Mouse (Mus musculus) neural tube, embryonic 11.5 days (tissue): ENCODE measurements around the gene Swt1. TPM values are rescaled to one million over a fixed set of nuclear protein-coding genes. Genes with fewer than 3 reads are reported as not detected.

Source experiments
- ATAC-seq: fragments of 200-750 bp; cut with Nextera tagmentation; 2 replicates; pipeline ENCODE4 v1.8.0; 2017; ENCODE audit warnings: moderate number of reproducible peaks, mild to moderate bottlenecking, moderate TSS enrichment, moderate library complexity; ENCODE audit not compliant: insufficient read depth, low FRiP score, low TSS enrichment
- DNase-seq: peaks from one replicate; pipeline ENCODE4 v3.0.0-alpha.2; 2015; ENCODE audit warnings: low spot score
- H3K27ac ChIP-seq: fragments of 300-500 bp; sonication (generic); 2 replicates; pipeline ENCODE4 v1.5.1; 2014; ENCODE audit warnings: low read depth, mild to moderate bottlenecking, low read length
- H3K27me3 ChIP-seq: fragments of 300-500 bp; sonication (generic); 2 replicates; pipeline ENCODE4 v1.6.1; 2014; ENCODE audit warnings: mild to moderate bottlenecking, low read length, mixed read lengths; ENCODE audit not compliant: control insufficient read depth, insufficient read depth
- H3K36me3 ChIP-seq: fragments of 300-500 bp; sonication (generic); 2 replicates; pipeline ENCODE4 v1.6.1; 2014; ENCODE audit warnings: mild to moderate bottlenecking, low read length, moderate library complexity, mixed read lengths; ENCODE audit not compliant: control insufficient read depth, insufficient read depth
- H3K4me1 ChIP-seq: fragments of 300-500 bp; sonication (generic); 2 replicates; pipeline ENCODE4 v1.6.1; 2014; ENCODE audit warnings: low read length, mixed read lengths; ENCODE audit not compliant: control insufficient read depth, insufficient read depth
- H3K4me2 ChIP-seq: fragments of 300-500 bp; sonication (generic); 2 replicates; pipeline ENCODE4 v1.6.1; 2014; ENCODE audit warnings: low read depth, mild to moderate bottlenecking, moderate library complexity
- H3K4me3 ChIP-seq: fragments of 300-500 bp; sonication (generic); 2 replicates; pipeline ENCODE4 v1.5.1; 2014; ENCODE audit warnings: low read depth, low read length
- H3K9ac ChIP-seq: fragments of 300-500 bp; sonication (generic); 2 replicates; pipeline ENCODE4 v1.6.1; 2014; ENCODE audit warnings: mild to moderate bottlenecking, low read length
- H3K9me3 ChIP-seq: fragments of 300-500 bp; sonication (generic); 2 replicates; pipeline ENCODE4 v1.6.1; 2016; ENCODE audit warnings: low read length; ENCODE audit not compliant: control insufficient read depth
- WGBS: fragments of 180-500 bp; shearing (Covaris S2); extraction: QIAGEN DNeasy Blood & Tissue Kit; methylation state at CpG from one replicate; pipeline ENCODE4 v1.1.7; 2014; 5-methylcytosine and 5-hydroxymethylcytosine counted together
- polyA plus RNA-seq: library from polyadenylated mRNA; unstranded; fragments of >200 nt; fragmentation: Nextera tagmentation; extraction: Ambion mirVana; gene quantifications from 2 replicates; pipeline ENCODE4 v1.2.1, GENCODE M21; 2014

The Swt1 gene
- polyA plus RNA-seq, 1 experiment from 2014 or later = 20.0 TPM

DNA sequence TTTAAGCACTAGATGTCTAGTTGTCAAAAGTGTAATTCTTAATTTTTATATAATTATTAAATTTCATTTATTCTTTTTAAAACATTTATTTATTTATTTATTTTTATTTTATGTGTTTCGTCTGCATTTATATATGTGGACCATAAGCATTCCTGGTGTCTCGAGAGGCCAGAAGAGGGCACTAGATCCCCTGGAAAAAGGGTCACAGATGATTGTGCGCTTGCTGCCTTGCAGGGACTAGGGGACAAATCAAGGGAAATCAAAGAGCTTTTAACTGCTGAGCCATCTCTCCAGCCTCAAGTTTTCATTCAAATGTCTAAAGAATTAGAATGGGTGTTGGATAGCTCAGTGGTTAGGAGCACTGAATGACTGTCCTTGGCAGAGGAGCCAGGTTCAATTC is 50.9 kb downstream of the Swt1 start:
- Histone ChIP-seq H3K27ac (no peak overlapping the region), H3K9me3 (no peaks in the 10 kb centered on the region), H3K36me3 (peaks cover 2% of the 10 kb centered on the region; the same call in 1 of the 2 replicates), H3K9ac (no peak overlapping the region), H3K4me1 (no peaks in the 10 kb centered on the region), H3K27me3 (no peaks in the 10 kb centered on the region), H3K4me2 (no peak overlapping the region), H3K4me3 (no peak overlapping the region)
- 92% methylated on average over 3 of the region's 3 CpGs for WGBS
- DNase-seq (no peak), ATAC-seq (no peak)

DNA sequence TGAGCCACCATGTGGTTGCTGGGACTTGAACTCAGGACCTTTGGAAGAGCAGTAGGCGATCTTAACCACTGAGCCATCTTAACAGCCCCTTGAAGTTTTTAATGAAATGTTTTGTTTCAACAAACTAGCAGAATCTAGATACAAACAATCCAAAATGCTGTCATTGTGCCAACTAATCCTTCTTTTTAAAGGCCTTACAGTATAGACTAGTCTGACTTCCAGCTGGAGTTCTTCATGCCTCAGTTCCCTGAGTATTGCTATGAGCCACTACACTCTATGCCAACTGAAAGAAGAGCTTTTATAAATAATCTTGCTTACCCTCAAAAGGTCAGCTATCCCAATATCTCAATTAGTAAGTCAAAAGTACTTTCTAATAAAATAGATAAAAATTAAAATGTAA is 55.4 kb downstream of the Swt1 start:
- H3K9ac ChIP-seq = no peak overlapping the region
- no peaks in the 10 kb centered on the region for H3K27me3 ChIP-seq
- H3K4me3 ChIP-seq = no peak overlapping the region
- 83% methylated on average over 1 of the region's 1 CpGs for WGBS
- no peaks in the 10 kb centered on the region for H3K9me3 ChIP-seq
- ATAC-seq (no peak), DNase-seq (no peak)
- H3K4me2 ChIP-seq = no peak overlapping the region
- H3K27ac ChIP-seq = no peak overlapping the region
- no peaks in the 10 kb centered on the region for H3K4me1 ChIP-seq
- peaks cover 5% of the 10 kb centered on the region for H3K36me3 ChIP-seq

GRCm38 (mm10) chr1:151371543-151371942 is 56.7 kb downstream of the Swt1 start:
- Histone ChIP-seq H3K9ac (no peak overlapping the region), H3K9me3 (no peaks in the 10 kb centered on the region), H3K4me2 (no peak overlapping the region), H3K27me3 (no peaks in the 10 kb centered on the region), H3K27ac (no peak overlapping the region), H3K4me1 (no peaks in the 10 kb centered on the region), H3K4me3 (no peak overlapping the region), H3K36me3 (peaks cover 5% of the 10 kb centered on the region)
- ATAC-seq = no peak
- 88% methylated on average over 5 of the region's 5 CpGs for WGBS
- no peak for DNase-seq

- peaks cover 5% of the 10 kb centered on the region for H3K36me3 ChIP-seq
- no peak overlapping the region for H3K9ac ChIP-seq
- H3K4me2 ChIP-seq = no peak overlapping the region
- DNase-seq (no peak), ATAC-seq (no peak)
- no peaks in the 10 kb centered on the region for H3K4me1 ChIP-seq
- no peak overlapping the region for H3K27ac ChIP-seq
- H3K4me3 ChIP-seq = no peak overlapping the region
- no peaks in the 10 kb centered on the region for H3K9me3 ChIP-seq
- WGBS = 89% methylated on average over 3 of the region's 3 CpGs
- H3K27me3 ChIP-seq = no peaks in the 10 kb centered on the region
Observed at GRCm38 (mm10) chr1:151370573-151370972, 57.7 kb downstream of the Swt1 start.

GRCm38 (mm10) chr1:151368444-151368843 is 59.8 kb downstream of the Swt1 start:
- ATAC-seq (no peak), DNase-seq (no peak)
- peaks cover 5% of the 10 kb centered on the region for H3K36me3 ChIP-seq
- no peaks in the 10 kb centered on the region for H3K27me3 ChIP-seq
- no peak overlapping the region for H3K4me3 ChIP-seq
- no peak overlapping the region for H3K27ac ChIP-seq
- no peaks in the 10 kb centered on the region for H3K4me1 ChIP-seq
- H3K4me2 ChIP-seq = no peak overlapping the region
- no peaks in the 10 kb centered on the region for H3K9me3 ChIP-seq
- WGBS = 77% methylated on average over 3 of the region's 3 CpGs
- H3K9ac ChIP-seq = no peak overlapping the region

DNA sequence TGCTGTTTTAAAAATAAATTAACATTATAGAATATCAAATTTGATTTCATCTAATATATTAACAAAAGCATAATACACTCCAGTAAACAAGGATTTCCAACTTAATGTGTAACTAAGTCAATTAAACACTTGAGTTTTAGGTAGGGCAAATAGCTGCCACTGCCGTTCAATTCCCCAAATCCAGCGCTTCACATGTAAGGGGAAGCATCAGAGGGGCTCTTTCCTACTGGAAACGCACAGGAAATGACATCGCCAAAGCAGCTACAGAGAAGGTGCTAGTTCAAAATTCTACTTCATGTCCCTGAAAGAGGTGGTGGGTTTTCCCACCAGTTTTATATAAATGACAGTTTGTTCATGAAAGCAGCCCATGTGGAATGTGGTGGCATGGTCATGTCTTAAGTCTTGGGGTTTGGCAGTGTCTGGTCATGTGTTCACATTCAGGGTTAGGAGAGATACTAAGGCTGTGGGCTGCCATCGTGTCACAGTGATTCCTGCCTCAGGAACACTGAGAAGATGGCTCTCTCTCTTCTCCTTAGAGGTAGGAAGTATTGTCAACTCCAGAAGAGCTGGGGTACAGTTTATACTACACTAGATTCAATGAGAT is 60.4 kb downstream of the Swt1 start:
- no peak overlapping the region for H3K9ac ChIP-seq
- no peaks in the 10 kb centered on the region for H3K27me3 ChIP-seq
- H3K27ac ChIP-seq = no peak overlapping the region
- peaks cover 8% of the 10 kb centered on the region for H3K36me3 ChIP-seq
- no peaks in the 10 kb centered on the region for H3K9me3 ChIP-seq
- DNase-seq = no peak
- H3K4me1 ChIP-seq = no peaks in the 10 kb centered on the region
- ATAC-seq = no peak
- WGBS = 94% methylated on average over 5 of the region's 5 CpGs
- H3K4me2 ChIP-seq = no peak overlapping the region
- H3K4me3 ChIP-seq = no peak overlapping the region

GRCm38 (mm10) chr1:151366944-151367605 is 61.2 kb downstream of the Swt1 start:
- DNase-seq = no peak
- H3K9ac ChIP-seq = no peak overlapping the region
- H3K4me2 ChIP-seq = no peak overlapping the region
- H3K36me3 ChIP-seq = peaks cover 8% of the 10 kb centered on the region
- no peaks in the 10 kb centered on the region for H3K27me3 ChIP-seq
- H3K4me1 ChIP-seq = no peaks in the 10 kb centered on the region
- no peak overlapping the region for H3K4me3 ChIP-seq
- no peak overlapping the region for H3K27ac ChIP-seq
- no peak for ATAC-seq
- H3K9me3 ChIP-seq = no peaks in the 10 kb centered on the region
- WGBS = 87% methylated on average over 8 of the region's 8 CpGs

GRCm38 (mm10) chr1:151359374-151359773 is 68.9 kb downstream of the Swt1 start:
- DNase-seq (no peak), ATAC-seq (no peak)
- Histone ChIP-seq H3K4me2 (no peak overlapping the region), H3K4me1 (no peaks in the 10 kb centered on the region), H3K36me3 (peaks cover 13% of the 10 kb centered on the region), H3K9ac (no peak overlapping the region), H3K9me3 (no peaks in the 10 kb centered on the region), H3K27me3 (no peaks in the 10 kb centered on the region), H3K4me3 (no peak overlapping the region), H3K27ac (no peak overlapping the region)
- WGBS = 93% methylated on average over 3 of the region's 3 CpGs

DNA sequence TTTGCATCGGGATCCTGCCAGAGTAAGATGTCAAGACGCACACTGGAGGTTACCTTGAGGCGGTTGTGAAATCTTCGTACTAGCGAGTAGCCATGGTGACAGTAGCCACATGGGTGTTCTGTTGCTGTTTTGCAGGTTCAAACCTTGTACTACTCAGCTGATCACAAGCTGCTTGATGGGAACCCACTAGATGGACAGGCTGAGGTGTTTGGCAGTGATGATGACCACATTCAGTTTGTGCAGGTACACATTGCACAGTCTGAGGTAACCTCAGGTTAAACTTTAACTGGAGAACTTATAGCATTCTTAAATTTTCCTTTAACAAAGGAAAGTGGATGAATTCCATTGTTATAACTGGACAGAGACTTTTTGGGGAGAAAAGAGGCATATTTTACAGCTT is 72.3 kb downstream of the Swt1 start:
- peaks cover 18% of the 10 kb centered on the region for H3K36me3 ChIP-seq
- H3K9ac ChIP-seq = no peak overlapping the region
- 95% methylated on average over 5 of the region's 5 CpGs for WGBS
- H3K4me3 ChIP-seq = no peak overlapping the region
- DNase-seq (no peak), ATAC-seq (no peak)
- no peaks in the 10 kb centered on the region for H3K27me3 ChIP-seq
- H3K9me3 ChIP-seq = no peaks in the 10 kb centered on the region
- H3K4me2 ChIP-seq = no peak overlapping the region
- no peak overlapping the region for H3K27ac ChIP-seq
- H3K4me1 ChIP-seq = no peaks in the 10 kb centered on the region
